Mouse (Mus musculus) left cerebral cortex, postnatal 25 days (tissue): ENCODE results near the gene Osbpl6. TPM values are rescaled to one million over a fixed set of nuclear protein-coding genes. Genes with fewer than 3 reads are reported as not detected.
"Not testable (repeated sequence)": the region's sequence is repeated elsewhere in the genome, so short reads cannot be mapped to it uniquely, and the experiment has no call there.

Experiments used
- DNase-seq, 2 experiments: peaks; one replicate each; pipeline ENCODE4 v3.0.0; 2022; ENCODE audit warnings: low spot score in 2 of 2, mixed read lengths in 1 of 2
- intact Hi-C: fragments of 180-260 bp; cut with DNase I; formaldehyde crosslinking; loops from one replicate; pipeline ENCODE4 v1.15.1; 2025
- microRNA-seq, 2 experiments: library from miRNA; unstranded; fragments of <30 nt; microRNA quantifications; one replicate each; pipeline ENCODE4 v1.2.0; 2022
- total RNA-seq, 2 experiments: library from RNA; stranded (reverse); gene quantifications; 2 replicates each; pipeline ENCODE4 v1.2.3; 2021

The Osbpl6 gene
- total RNA-seq, 2 experiments from 2014 or later = 49.0 to 54.3 TPM

GRCm38 (mm10) chr2:76611996-76612395 is 205.7 kb downstream of the Osbpl6 start:
- intact Hi-C loops = loop anchor here (10.0 kb wide), 1 partner anchor 477 kb away; no protein-coding TSS in a partner anchor

GRCm38 (mm10) chr2:76618078-76618477 is 211.8 kb downstream of the Osbpl6 start:
- intact Hi-C loops = loop anchor here (1.0 to 10.0 kb wide), 3 partner anchors 251 to 483 kb away; no protein-coding TSS in a partner anchor
- peak; percentile 33 to 41 for DNase-seq

More at GRCm38 (mm10) chr2:76611996-76612395, 205.7 kb downstream of the Osbpl6 start:
- no peak for DNase-seq

- DNase-seq = no peak
- intact Hi-C loops = no loop called here
Measured at GRCm38 (mm10) chr2:76620188-76620587, 213.9 kb downstream of the Osbpl6 start.

GRCm38 (mm10) chr2:76621724-76622123 is 215.4 kb downstream of the Osbpl6 start:
- intact Hi-C loops = no loop called here
- no peak for DNase-seq

- DNase-seq, intact Hi-C loops: not testable (repeated sequence)
Measured at GRCm38 (mm10) chr2:76622316-76622715, 216.0 kb downstream of the Osbpl6 start.

- intact Hi-C loops = no loop called here
- DNase-seq = no peak
Measured at GRCm38 (mm10) chr2:76630293-76630692, 224.0 kb downstream of the Osbpl6 start.

- DNase-seq = no peak
- intact Hi-C loops = no loop called here
Measured at GRCm38 (mm10) chr2:76631600-76631999, 225.3 kb downstream of the Osbpl6 start.

- DNase-seq = no peak
- intact Hi-C loops = no loop called here
Measured at GRCm38 (mm10) chr2:76639637-76640036, 233.3 kb downstream of the Osbpl6 start.

- DNase-seq = no peak
- intact Hi-C loops = no loop called here
Measured at GRCm38 (mm10) chr2:76643801-76644200, 237.5 kb downstream of the Osbpl6 start.

- DNase-seq = no peak
- intact Hi-C loops = no loop called here
Measured at GRCm38 (mm10) chr2:76647441-76647869, 241.1 kb downstream of the Osbpl6 start.

GRCm38 (mm10) chr2:76647883-76648570 is 241.7 kb downstream of the Osbpl6 start, which contains the start of the genes Prkra and Pjvk:
Gene Prkra, minus strand, starts transcription at chr2:76648015.
Gene Pjvk, plus strand, starts transcription at chr2:76648476.
- DNase-seq = peak; percentile 93 to 97
- intact Hi-C loops = loop anchor here (1.0 kb wide), 1 partner anchor 24 kb away; no protein-coding TSS in a partner anchor

GRCm38 (mm10) chr2:76648666-76649141 is 242.4 kb downstream of the Osbpl6 start:
- intact Hi-C loops = loop anchor here (1.0 kb wide), 1 partner anchor 24 kb away; no protein-coding TSS in a partner anchor

More at GRCm38 (mm10) chr2:76648666-76649141, 242.4 kb downstream of the Osbpl6 start:
- DNase-seq = no peak

Small RNAs within 50 kb of the gene (microRNA-seq; reads per million reads assigned to microRNA genes)
- 0 reads per million in 2 experiments for gene Gm23164

Other genes starting within 250 kb of the Osbpl6 start
- gene Pde11a, start 67.7 kb upstream of the Osbpl6 start, total RNA-seq = 1 to 10 TPM; 4.1 to 4.8 TPM
- gene Cyct, start 46.1 kb upstream of the Osbpl6 start, total RNA-seq = not detected
- gene Rbm45, start 36.5 kb upstream of the Osbpl6 start, total RNA-seq = 10 to 100 TPM; 37.4 to 42.8 TPM
- gene Prkra, start 241.5 kb downstream of the Osbpl6 start, total RNA-seq = 10 to 100 TPM; 14.2 to 14.7 TPM
- gene Pjvk, start 242.0 kb downstream of the Osbpl6 start, total RNA-seq = under 1 TPM; 0.27 to 0.30 TPM